ENCODE assay signal across 31 mouse cellular contexts in the genomic region with DNA sequence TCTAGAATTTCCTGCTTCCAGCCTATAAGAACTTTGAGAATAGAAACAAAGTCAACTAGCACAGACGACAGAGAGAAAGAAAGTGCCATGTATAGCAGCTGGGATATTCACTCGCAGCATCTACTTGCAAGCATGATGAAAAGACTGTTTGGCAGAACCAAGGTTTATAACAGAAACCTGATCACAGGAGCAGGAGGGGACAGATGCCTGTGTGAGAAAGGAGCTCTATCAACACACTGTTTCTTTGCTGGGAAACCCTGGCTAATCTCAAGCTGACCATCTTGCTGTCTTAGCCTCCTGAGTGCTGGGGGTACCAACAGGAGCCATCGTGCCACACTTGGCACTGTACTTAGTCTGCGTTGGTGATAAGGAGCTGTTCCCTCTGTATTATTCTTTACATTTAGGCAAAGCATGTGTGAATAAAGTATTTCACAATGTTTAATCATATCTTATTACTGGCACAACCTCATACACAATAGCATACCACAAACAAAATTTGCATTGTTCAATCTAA. TPM values are rescaled to one million over a fixed set of nuclear protein-coding genes. Genes with fewer than 3 reads are reported as not detected.
DNase-seq lines count a peak whose midpoint lies in the region; ATAC-seq lines count a peak whose summit lies in the region.
"Had no signal": no experiment of that assay in that cellular context is flagged by ENCODE, and none has a peak within 500 bp of the region (broad histone marks: within the 10 kb centered on the region; RNA-seq: fewer than 3 reads in every experiment).

No protein-coding gene starts in this region.

- no peaks in the 10 kb centered on the region for H3K36me3 ChIP-seq in embryonic facial prominence, embryonic 12.5 days
- peaks cover 21% of the 10 kb centered on the region for H3K36me3 ChIP-seq in embryonic facial prominence, embryonic 10.5 days (replicated peaks)
- H3K36me3 ChIP-seq in lung, embryonic 16.5 days (ENCODE audit: control insufficient read depth, insufficient read depth, low read length), result no peaks in the 10 kb centered on the region
- H3K36me3 ChIP-seq: hindbrain, embryonic 12.5 days; intestine, embryonic 15.5 days; neural tube, embryonic 13.5 days had no signal

- no peaks in the 10 kb centered on the region for H3K9me3 ChIP-seq in embryonic facial prominence, embryonic 12.5 days
- no peaks in the 10 kb centered on the region for H3K9me3 ChIP-seq in embryonic facial prominence, embryonic 10.5 days
- no peaks in the 10 kb centered on the region for H3K9me3 ChIP-seq in lung, embryonic 16.5 days (ENCODE audit: control insufficient read depth, low read length)
- H3K9me3 ChIP-seq: embryonic facial prominence, embryonic 15.5 days; G1E; hindbrain, embryonic 12.5 days; intestine, embryonic 15.5 days; midbrain, embryonic 12.5 days; neural tube, embryonic 13.5 days had no signal

- H3K27ac ChIP-seq in embryonic facial prominence, embryonic 12.5 days, result peak overlapping the region; percentile 36; the same call in 1 of the 2 replicates
- H3K27ac ChIP-seq in embryonic facial prominence, embryonic 10.5 days (replicated peaks), result no peak overlapping the region
- 0 out of 2 replicates have a peak overlapping the region, but pooled peaks have one; percentile 36 for H3K27ac ChIP-seq in lung, embryonic 16.5 days (ENCODE audit: low read length)
- H3K27ac ChIP-seq: embryonic facial prominence, embryonic 15.5 days; hindbrain, embryonic 12.5 days; hindbrain, postnatal 0 days; intestine, embryonic 15.5 days; liver, embryonic 14.5 days; midbrain, embryonic 12.5 days; neural tube, embryonic 13.5 days had no signal

- no peak for ATAC-seq in embryonic facial prominence, embryonic 12.5 days (ENCODE audit: insufficient number of reproducible peaks, insufficient read depth, low FRiP score, low TSS enrichment)
- no peak for ATAC-seq in lung, embryonic 16.5 days (ENCODE audit: low read depth)
- ATAC-seq in CD4-positive, CD25-positive, alpha-beta regulatory T cell, adult 4 months, result no peak
- no peak for ATAC-seq in megakaryocyte, adult 5-6 weeks (ENCODE audit: poor library complexity, severe bottlenecking)
- ATAC-seq: hindbrain, postnatal 0 days; intestine, embryonic 15.5 days; lung, postnatal 0 days had no signal

- peaks cover 10% of the 10 kb centered on the region; the same call in 1 of the 2 replicates for H3K4me1 ChIP-seq in embryonic facial prominence, embryonic 12.5 days
- H3K4me1 ChIP-seq in embryonic facial prominence, embryonic 10.5 days, result peaks cover 7% of the 10 kb centered on the region; the same call in 1 of the 2 replicates
- peaks cover 22% of the 10 kb centered on the region for H3K4me1 ChIP-seq in lung, embryonic 16.5 days (replicated peaks; ENCODE audit: control insufficient read depth, insufficient read depth, low read length)

- H3K27me3 ChIP-seq in embryonic facial prominence, embryonic 12.5 days, result no peaks in the 10 kb centered on the region
- H3K27me3 ChIP-seq in embryonic facial prominence, embryonic 10.5 days (replicated peaks; ENCODE audit: low read depth, poor library complexity, severe bottlenecking), result no peaks in the 10 kb centered on the region
- H3K27me3 ChIP-seq in lung, embryonic 16.5 days (ENCODE audit: control insufficient read depth, insufficient read depth, low read depth, low read length), result no peaks in the 10 kb centered on the region
- H3K27me3 ChIP-seq: embryonic facial prominence, embryonic 15.5 days; hindbrain, embryonic 12.5 days; intestine, embryonic 15.5 days; midbrain, embryonic 12.5 days; neural tube, embryonic 13.5 days had no signal

- DNase-seq in embryonic facial prominence, embryonic 10.5 days (ENCODE audit: low spot score), result no peak
- DNase-seq in gastrocnemius, adult 18-20 months (ENCODE audit: low spot score), result peak; percentile 24
- DNase-seq in gastrocnemius, postnatal 25 days, result no peak
- no peak for DNase-seq in lung, postnatal 4 days
- DNase-seq: adrenal gland, adult 8-10 months; cerebellum, adult 11 months; cerebellum, adult 9-10 months; cerebellum, postnatal 36 days; gastrocnemius, postnatal 36 days; heart, adult 18-20 months; heart, postnatal 36 days; kidney, adult 2 months; kidney, postnatal 4 days; layer of hippocampus, postnatal 36 days; liver; thymus, adult 2 months; thymus, postnatal 36 days had no signal

- no peak overlapping the region for H3K4me2 ChIP-seq in embryonic facial prominence, embryonic 12.5 days (replicated peaks)
- H3K4me2 ChIP-seq in lung, embryonic 16.5 days (ENCODE audit: low read depth, low read length), result no peak overlapping the region
- H3K4me2 ChIP-seq: embryonic facial prominence, embryonic 15.5 days; heart, embryonic 11.5 days; hindbrain, embryonic 12.5 days; intestine, embryonic 15.5 days; midbrain, embryonic 12.5 days; neural tube, embryonic 13.5 days had no signal

- whole genome bisulfite sequencing in embryonic facial prominence, embryonic 12.5 days, result 78% methylated on average over 4 of the region's 4 CpGs
- WGBS in embryonic facial prominence, embryonic 10.5 days, result 82% methylated on average over 4 of the region's 4 CpGs
- WGBS in lung, embryonic 16.5 days, result 47% methylated on average over 4 of the region's 4 CpGs

- H3K4me3 ChIP-seq in embryonic facial prominence, embryonic 12.5 days, result no peak overlapping the region
- no peak overlapping the region for H3K4me3 ChIP-seq in embryonic facial prominence, embryonic 10.5 days
- no peak overlapping the region for H3K4me3 ChIP-seq in lung, embryonic 16.5 days (ENCODE audit: low read length)
- H3K4me3 ChIP-seq: embryonic facial prominence, embryonic 15.5 days; hindbrain, embryonic 12.5 days; intestine, embryonic 15.5 days; midbrain, embryonic 12.5 days; neural tube, embryonic 13.5 days had no signal

- no peak overlapping the region for H3K9ac ChIP-seq in embryonic facial prominence, embryonic 12.5 days
- H3K9ac ChIP-seq in lung, embryonic 16.5 days (ENCODE audit: low read length), result no peak overlapping the region
- H3K9ac ChIP-seq: embryonic facial prominence, embryonic 15.5 days; hindbrain, embryonic 12.5 days; intestine, embryonic 15.5 days; liver, embryonic 14.5 days; midbrain, embryonic 12.5 days; neural tube, embryonic 13.5 days had no signal

RNA-seq across cellular contexts. Expression of gene Eef1akmt1, which starts 38.5 kb away (rescaled TPM):
- 95.3 TPM in 2 replicates for polyA plus RNA-seq in embryonic facial prominence, embryonic 12.5 days (2016; fragmentation: Nextera tagmentation; extraction: Ambion mirVana)
- polyA plus RNA-seq in embryonic facial prominence, embryonic 10.5 days (2016; fragmentation: Nextera tagmentation; extraction: Ambion mirVana), result 107 and 112 TPM in 2 replicates
- 10 to 100 TPM; 45.1 to 47.3 TPM for total RNA-seq in gastrocnemius, adult 18-20 months (2021)
- 10 to 100 TPM; 23.2 to 24.2 TPM for total RNA-seq in gastrocnemius, postnatal 25 days (2021)
- 93.8 and 101 TPM in 2 replicates for polyA plus RNA-seq in lung, embryonic 16.5 days (2015; fragmentation: Nextera tagmentation; extraction: Ambion mirVana)
- 100 to 1,000 TPM; 125 to 131 TPM for polyA plus RNA-seq in CD4-positive, CD25-positive, alpha-beta regulatory T cell, adult 4 months (2017; shearing (Covaris generic))
- total RNA-seq in megakaryocyte, adult 5-6 weeks (2015), result 47.8 and 51.2 TPM in 2 replicates
- 19.4 and 25.6 TPM in 2 replicates for total RNA-seq in megakaryocyte, adult 5-6 weeks (2017)

RNA-seq across cellular contexts. Expression of gene Xpo4, which starts 55.4 kb away (rescaled TPM):
- 31.6 and 32.7 TPM in 2 replicates for polyA plus RNA-seq in embryonic facial prominence, embryonic 12.5 days (2016; fragmentation: Nextera tagmentation; extraction: Ambion mirVana)
- polyA plus RNA-seq in embryonic facial prominence, embryonic 10.5 days (2016; fragmentation: Nextera tagmentation; extraction: Ambion mirVana), result 30.0 and 32.9 TPM in 2 replicates
- 10 to 100 TPM; 10.1 to 10.9 TPM for total RNA-seq in gastrocnemius, adult 18-20 months (2021)
- total RNA-seq in gastrocnemius, postnatal 25 days (2021), result 10 to 100 TPM in 1 of 2 experiments, 1 to 10 TPM in 1; 6.4 to 10.1 TPM
- 19.7 and 19.8 TPM in 2 replicates for polyA plus RNA-seq in lung, embryonic 16.5 days (2015; fragmentation: Nextera tagmentation; extraction: Ambion mirVana)
- polyA plus RNA-seq in CD4-positive, CD25-positive, alpha-beta regulatory T cell, adult 4 months (2017; shearing (Covaris generic)), result 10 to 100 TPM; 26.9 to 29.6 TPM
- 12.6 and 14.2 TPM in 2 replicates for total RNA-seq in megakaryocyte, adult 5-6 weeks (2015)
- 17.1 and 19.6 TPM in 2 replicates for total RNA-seq in megakaryocyte, adult 5-6 weeks (2017)
